Mouse (Mus musculus) cerebellum, postnatal 10 days (tissue): Measurements from ENCODE around the gene Olfr648.

Experiments used
- DNase-seq, 2 experiments: peaks; one replicate each; pipeline ENCODE4 v3.0.0; 2021; ENCODE audit warnings: mixed read lengths in 2 of 2

The Olfr648 gene

DNA sequence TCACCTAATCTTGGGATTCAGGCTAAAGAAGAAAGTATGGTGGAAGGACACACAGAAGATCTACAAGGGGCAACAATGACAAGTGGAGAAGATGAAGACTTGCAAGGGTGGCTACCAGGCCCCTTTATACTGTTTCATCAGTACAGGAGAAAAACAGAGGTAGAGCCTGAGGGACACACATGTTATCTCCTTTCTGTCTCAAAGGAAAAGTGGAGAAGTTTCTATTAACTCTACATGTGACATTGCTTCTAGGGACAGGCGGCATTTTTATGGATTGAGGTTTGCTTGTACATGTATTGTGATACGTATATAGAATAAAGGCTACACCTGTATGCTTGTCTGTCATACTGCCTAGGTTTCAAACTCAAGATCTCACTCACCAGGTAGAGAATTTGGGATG lies at the start of gene Olfr648:
Gene Olfr648 (minus strand): TSS at position 101 of the 400 bp plus-strand sequence.
- DNase-seq: no peak

- DNase-seq: no peak
These were observed 48.0 kb upstream of the Olfr648 start for GRCm38 (mm10) chr7:104231203-104231602.

DNA sequence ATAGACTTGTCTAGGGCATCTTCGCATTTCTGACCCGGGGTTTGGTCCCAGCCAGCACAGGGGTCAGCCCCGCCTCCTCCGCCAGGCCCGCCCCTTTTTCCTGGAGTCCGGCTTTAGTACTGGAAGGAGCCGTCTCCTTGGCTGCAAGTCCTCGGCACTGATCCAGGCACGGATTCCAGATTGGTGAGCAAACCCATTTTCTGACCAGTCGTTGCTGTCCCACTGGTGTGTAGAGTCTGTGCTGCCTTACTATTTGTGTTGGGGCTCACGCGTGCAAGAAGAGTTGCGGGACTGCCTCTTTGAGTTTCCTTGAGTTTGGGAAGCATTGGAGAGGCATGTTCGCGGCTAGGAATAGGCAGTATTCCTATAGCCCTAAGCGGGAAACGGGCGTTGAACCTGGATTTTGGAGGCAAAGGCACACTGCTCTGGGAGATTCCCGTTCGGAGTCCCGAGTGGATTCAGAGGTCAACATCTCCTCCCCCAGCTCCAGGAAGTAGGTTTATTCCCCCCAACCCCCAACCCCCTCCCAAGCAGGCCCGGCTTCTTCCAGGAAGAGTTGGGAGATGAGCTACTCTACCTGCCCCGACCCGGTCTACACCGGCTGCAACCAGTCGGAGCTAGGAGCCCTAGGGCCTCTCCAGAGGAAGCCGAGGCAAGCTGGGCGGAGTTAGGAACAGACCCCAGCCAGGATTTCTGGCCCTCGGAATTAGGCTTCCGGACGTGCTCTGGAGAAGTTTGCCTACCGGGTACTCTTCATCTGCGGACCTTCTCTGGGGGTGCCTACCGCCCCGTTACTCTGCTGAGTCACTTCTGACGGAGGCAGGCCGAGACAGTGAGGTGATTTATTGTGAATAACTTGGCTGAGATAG lies 35.7 kb upstream of the Olfr648 start, which contains the start of gene Trim6:
Gene Trim6 (plus strand): TSS at position 93 of the 869 bp plus-strand sequence.
- DNase-seq: peak; percentile 45 to 66

DNA sequence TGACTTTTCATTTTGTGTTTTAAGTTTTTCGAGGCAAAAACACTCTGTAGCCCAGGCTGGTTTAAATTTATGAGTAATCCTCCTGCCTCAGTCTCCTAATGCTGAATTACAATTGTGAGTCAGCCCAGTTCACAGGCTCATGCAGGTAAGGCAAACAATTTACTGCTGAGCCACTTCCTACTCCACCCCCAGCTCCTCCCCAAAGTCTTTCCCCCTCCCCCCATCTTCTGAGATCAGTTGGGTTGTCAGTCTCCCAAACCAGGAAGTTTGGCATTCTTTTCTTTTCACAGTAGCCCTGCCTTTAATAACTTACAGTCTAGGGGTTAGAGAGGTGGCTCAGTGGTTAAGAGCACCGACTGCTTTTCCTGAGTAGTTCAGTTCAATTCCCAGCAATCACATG lies 34.7 kb upstream of the Olfr648 start:
- no peak for DNase-seq

- DNase-seq: no peak
These were observed 32.9 kb upstream of the Olfr648 start for GRCm38 (mm10) chr7:104216011-104216535.

- DNase-seq: no peak
These were observed 23.0 kb upstream of the Olfr648 start for GRCm38 (mm10) chr7:104206197-104206596.

DNA sequence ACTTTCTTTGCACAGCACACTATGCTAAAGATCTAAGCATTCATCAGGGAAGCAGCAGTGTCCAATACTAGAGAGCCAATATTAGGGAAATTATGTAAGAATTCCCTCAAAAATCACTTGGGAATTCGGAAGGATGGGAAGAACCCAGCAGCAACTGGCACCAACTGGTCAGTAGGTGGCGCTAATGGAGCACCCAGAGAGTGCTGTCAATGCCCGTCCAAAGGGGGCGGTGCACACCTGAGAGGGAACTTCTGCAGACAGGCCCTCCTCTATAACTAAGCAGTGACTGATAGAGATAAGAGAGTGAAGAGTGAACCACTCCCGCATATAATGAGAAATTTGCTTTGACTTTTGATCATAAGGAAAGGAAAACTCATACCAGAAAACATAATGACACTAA lies 16.6 kb upstream of the Olfr648 start:
- peak; percentile 52 for DNase-seq

DNA sequence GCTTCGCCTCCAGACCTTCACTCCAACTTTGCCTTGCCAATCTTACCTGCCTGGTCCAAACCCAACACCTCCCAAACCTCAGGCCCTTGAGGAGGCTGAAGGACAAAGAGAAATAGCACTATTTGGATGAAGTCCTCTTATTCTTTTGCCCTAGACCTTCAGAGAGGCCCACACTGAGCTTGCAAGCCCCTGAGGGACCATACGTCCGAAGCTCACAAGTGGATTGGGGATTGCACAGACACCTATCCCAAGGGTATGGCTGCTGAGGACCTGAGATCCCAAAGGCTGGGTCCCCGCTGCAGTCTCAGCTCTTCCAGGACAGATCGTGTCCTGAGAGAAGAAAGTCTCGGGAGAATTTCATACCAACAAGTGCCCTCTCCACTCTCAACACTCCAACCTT lies 12.7 kb upstream of the Olfr648 start, which contains the start of gene Olfr649:
Gene Olfr649 (minus strand): TSS at position 101 of the 400 bp plus-strand sequence.
- DNase-seq: no peak

- no peak for DNase-seq
These were observed 8.1 kb upstream of the Olfr648 start for GRCm38 (mm10) chr7:104191275-104191674.

DNA sequence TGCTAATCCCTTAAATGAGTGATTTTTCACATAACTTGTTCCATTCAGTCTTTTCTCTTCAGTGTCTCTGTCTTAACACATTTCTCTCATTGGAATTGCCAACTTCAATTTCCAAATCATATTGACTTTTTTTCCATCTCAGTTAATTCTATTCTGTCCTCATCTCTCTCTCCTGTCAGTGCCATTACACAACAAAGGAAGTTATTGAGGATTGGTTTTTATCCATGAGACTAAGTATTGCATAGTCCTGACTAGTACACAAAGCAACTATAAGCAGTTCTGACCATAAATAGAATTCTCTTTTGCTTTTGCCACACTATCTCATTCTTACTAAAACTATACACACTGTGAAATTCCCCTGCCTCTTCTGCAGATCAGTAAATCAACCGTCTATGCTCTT lies 4.1 kb downstream of the Olfr648 start:
- DNase-seq: no peak

DNA sequence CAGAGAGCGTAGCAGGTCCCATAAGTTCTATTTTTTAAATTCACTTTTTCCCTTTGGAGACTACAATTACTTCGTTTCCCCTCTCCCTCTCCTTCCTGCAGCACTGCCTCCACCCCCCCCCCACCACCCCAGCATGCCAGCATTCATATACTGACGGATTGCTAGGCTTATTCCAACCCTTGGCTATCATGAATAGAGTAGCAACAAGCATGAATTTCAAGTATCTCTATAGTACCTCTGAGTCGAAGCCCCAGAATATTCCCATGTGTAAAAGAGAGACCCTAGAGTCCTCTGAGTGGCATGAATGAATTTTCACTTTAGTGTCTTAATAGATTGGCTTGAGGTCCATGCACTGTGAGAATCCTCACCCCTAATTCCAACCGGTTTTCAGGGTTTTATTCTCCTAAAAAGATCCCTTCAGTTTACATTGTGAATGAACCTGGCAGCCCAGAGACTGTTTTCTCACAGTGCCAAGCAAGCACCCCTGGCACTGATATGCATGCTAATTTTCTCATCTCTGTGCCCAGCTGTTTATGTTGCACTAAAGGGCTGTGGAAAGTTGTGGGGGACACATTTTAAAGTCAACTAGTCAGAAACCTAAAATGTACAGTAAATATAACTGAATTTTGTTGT lies 4.7 kb downstream of the Olfr648 start:
- DNase-seq: no peak

DNA sequence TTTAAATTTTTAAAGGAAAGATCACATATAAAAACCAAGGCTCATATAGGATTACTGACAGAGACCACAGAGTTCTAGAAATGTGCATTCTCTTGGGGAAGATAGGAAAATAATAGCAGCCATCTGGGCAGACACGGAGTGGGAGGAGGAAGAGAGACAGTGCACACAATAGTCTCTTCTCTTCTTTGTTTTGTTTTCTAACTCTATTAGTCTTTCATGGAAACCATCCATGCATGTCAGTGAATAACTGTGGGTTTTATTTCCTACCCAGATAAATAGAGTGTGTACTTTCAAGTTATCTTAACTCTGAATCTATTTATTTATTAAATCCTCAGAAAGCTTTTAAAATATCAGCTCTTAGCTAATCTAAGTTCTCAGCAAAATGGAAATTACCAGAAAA lies 8.1 kb downstream of the Olfr648 start:
- no peak for DNase-seq

GRCm38 (mm10) chr7:104169634-104170204 lies 13.5 kb downstream of the Olfr648 start:
- DNase-seq: no peak

DNA sequence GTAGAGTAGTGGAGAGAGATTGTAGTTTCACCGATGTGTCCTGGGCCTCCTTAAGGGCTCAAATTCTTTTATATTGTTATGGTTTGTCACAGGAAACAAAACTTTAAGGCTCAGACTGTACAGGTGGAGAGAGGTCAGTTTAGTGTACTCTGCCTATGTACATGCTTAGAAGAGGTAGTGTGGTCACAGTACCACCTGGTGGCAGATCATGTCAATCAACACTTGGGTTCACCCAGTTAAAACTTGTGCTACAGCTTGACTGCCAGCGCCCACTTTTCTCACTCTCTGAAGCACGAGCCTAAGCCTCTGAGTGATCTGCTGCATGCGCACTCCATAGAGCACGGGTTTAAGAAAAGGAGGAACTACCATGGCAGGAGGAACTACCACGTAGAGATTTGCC lies 16.1 kb downstream of the Olfr648 start:
- no peak for DNase-seq

- no peak for DNase-seq
These were observed 32.7 kb downstream of the Olfr648 start, which contains the start of gene Ubqlnl for GRCm38 (mm10) chr7:104150456-104150855. Gene Ubqlnl, minus strand, starts transcription at chr7:104150556.

GRCm38 (mm10) chr7:104143179-104143578 lies 40.0 kb downstream of the Olfr648 start, which contains the start of gene Ubqln3:
Gene Ubqln3, minus strand, starts transcription at chr7:104143279.
- DNase-seq: no peak

GRCm38 (mm10) chr7:104137305-104137704 lies 45.9 kb downstream of the Olfr648 start, which contains the start of gene Olfr643:
Gene Olfr643, minus strand, starts transcription at chr7:104137405.
- DNase-seq: no peak

DNA sequence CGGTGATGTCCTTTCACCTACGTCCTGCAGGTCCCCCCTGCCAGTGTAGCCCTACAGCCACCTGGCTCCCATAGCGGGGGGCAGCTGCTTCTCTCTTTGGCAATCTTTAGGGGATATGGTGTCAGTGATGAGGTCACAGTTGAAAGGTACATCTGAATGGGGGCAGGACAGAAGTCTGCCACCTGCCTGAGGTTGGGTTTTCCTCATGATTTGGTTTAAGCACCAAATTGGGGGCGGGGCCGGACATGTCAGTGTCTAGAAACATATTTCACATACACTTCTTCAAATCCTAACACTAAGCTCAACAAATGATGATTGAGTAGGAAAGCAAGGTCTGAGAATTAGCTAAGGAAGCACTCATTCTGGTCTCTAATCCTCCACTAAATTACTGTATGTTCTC lies 53.5 kb downstream of the Olfr648 start, which contains the start of gene Ubqln5:
Gene Ubqln5 (minus strand): TSS at position 101 of the 400 bp plus-strand sequence.
- DNase-seq: no peak
